Mouse (Mus musculus) heart, postnatal 25 days (tissue): ENCODE measurements around the gene Ankrd49. TPM values are rescaled to one million over a fixed set of nuclear protein-coding genes. Genes with fewer than 3 reads are reported as not detected.

Experiments used
- DNase-seq: peaks from one replicate; pipeline ENCODE4 v3.0.0; 2022; ENCODE audit warnings: low spot score
- intact Hi-C: fragments of 180-260 bp; cut with DNase I; formaldehyde crosslinking; loops from one replicate; pipeline ENCODE4 v1.15.1; 2025
- total RNA-seq, 2 experiments: library from RNA; stranded (reverse); gene quantifications; 2 replicates each; pipeline ENCODE4 v1.2.3; 2021

Ankrd49 gene
- total RNA-seq, 2 experiments from 2014 or later: 7.5 to 8.1 TPM

GRCm38 (mm10) chr9:14751503-14752000 lies 33.1 kb downstream of the Ankrd49 start:
- intact Hi-C loops: loop anchor here (5.0 kb wide), 1 partner anchor 34 kb away; no protein-coding TSS in a partner anchor
- no peak for DNase-seq

- intact Hi-C loops: loop anchor here (5.0 kb wide), 1 partner anchor 34 kb away; no protein-coding TSS in a partner anchor
These were observed 33.7 kb downstream of the Ankrd49 start for GRCm38 (mm10) chr9:14750901-14751502.

GRCm38 (mm10) chr9:14740151-14740924 lies 44.3 kb downstream of the Ankrd49 start, which contains the start of gene Piwil4:
Gene Piwil4 (minus strand): TSS chr9:14740733.
- intact Hi-C loops: no loop called here
- no peak for DNase-seq

More at GRCm38 (mm10) chr9:14750901-14751502, 33.7 kb downstream of the Ankrd49 start:
- no peak for DNase-seq

- DNase-seq: no peak
- intact Hi-C loops: no loop called here
These were observed 45.0 kb downstream of the Ankrd49 start for GRCm38 (mm10) chr9:14739498-14740150.

GRCm38 (mm10) chr9:14730941-14731541 lies 53.6 kb downstream of the Ankrd49 start:
- intact Hi-C loops: no loop called here
- DNase-seq: no peak

Other genes starting within 250 kb of the Ankrd49 start
- 10 to 100 TPM; 57.9 to 59.9 TPM for gene Amotl1, start 139.8 kb downstream of the Ankrd49 start, total RNA-seq
- gene Piwil4, start 44.1 kb downstream of the Ankrd49 start, total RNA-seq: under 1 TPM in 1 of 2 experiments, not detected in 1; 0.10 TPM
- gene Fut4, start 32.5 kb downstream of the Ankrd49 start, total RNA-seq: under 1 TPM; 0.39 to 0.52 TPM
- not detected for gene 1700012B09Rik, start 13.8 kb downstream of the Ankrd49 start, total RNA-seq
- 10 to 100 TPM in 1 of 2 experiments, 1 to 10 TPM in 1; 6.7 to 12.8 TPM for gene Mre11a, start 202 bp downstream of the Ankrd49 start, total RNA-seq
- gene Gpr83, start 75.4 kb upstream of the Ankrd49 start, total RNA-seq: not detected
- gene Izumo1r, start 119.1 kb upstream of the Ankrd49 start, total RNA-seq: not detected